Mouse (Mus musculus) yolk sac, embryonic 10.5 days (tissue): Measurements from ENCODE around the gene Kcnn3.

ENCODE experiments used
- DNase-seq: peaks from one replicate; pipeline ENCODE4 v3.0.0-alpha.2; 2017; ENCODE audit warnings: low spot score

Gene Kcnn3

DNA sequence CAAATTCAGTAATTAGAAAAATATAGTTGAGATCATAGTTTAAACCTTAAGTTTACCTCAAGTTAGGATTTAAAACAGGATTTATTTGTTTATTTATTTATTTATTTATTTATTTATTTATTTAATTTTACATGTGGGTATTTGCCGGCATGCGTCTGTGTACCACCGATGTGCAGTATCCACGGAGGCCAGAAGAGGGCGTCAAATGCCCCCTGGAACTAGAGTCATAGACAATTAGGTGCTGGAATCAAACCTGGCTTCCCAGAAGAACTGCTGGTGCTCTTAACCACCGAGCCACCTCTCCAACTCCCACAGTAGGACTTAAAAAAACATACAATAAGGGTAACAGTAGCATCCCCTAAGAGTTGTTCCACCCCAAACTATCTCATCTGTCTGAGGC is 96.9 kb downstream of the Kcnn3 start:
- no peak for DNase-seq

DNA sequence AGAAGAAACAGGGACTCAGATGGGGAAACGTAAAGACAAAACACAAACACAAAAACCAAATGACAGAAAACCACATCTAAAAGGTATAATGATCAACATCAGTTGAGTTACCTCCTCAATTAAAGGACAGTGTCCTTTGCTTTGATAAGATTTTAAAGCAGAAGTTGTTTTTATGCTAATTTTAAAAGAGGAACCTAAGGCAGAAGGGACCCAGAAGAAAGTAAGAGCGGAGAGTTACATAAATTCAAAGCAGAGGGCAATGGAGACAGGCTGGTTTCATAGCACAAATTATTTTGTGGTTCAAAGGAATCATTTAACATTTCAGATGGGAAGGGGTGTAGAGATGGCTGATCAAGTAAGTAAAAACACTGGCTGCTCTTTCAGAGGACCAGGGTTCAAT is 97.4 kb downstream of the Kcnn3 start:
- no peak for DNase-seq

DNA sequence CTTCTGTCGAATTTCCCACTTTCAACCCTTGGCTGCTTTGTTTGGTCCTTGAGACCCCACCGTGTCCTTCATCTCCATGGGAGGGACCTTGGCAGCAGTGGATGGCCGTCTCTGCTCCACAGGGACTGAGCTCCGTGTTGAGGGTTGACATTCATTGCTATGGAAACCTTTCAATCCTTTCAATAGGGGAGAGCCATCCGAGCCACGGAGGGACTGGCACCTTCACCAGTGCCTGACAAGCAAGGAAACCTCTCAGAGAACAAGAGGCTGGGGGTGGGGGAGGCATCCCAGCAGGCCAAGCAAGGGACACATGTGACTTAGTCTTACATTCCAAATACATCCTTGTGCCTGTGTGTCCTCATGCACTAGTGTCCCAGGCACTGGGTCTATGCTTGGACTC is 102.9 kb downstream of the Kcnn3 start:
- DNase-seq: no peak

DNA sequence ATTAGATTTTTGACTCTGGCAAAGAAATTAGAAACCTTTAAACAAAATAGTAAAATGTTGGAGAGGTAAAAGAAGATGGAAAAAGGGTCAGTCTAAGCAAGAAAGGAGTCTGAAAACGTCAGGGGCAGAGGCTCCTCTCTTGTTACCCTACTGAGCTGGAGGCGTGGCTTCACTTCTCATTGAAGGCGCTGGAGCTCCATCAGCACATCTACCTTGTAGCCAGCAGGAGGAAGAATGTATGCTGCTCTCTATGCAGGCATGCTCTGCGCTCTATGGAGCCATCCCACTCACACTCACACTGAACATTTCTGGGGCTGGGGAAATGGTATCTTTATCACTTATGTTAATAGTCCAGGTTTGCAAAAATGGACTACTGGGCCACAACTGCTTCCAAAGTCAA is 103.6 kb downstream of the Kcnn3 start:
- no peak for DNase-seq

- DNase-seq: no peak
Measured at GRCm38 (mm10) chr3:89624001-89624400, 104.0 kb downstream of the Kcnn3 start.

- no peak for DNase-seq
Measured at GRCm38 (mm10) chr3:89624814-89625445, 105.0 kb downstream of the Kcnn3 start.

- DNase-seq: no peak
Measured at GRCm38 (mm10) chr3:89626556-89626955, 106.6 kb downstream of the Kcnn3 start.

- no peak for DNase-seq
Measured at GRCm38 (mm10) chr3:89629811-89630210, 109.8 kb downstream of the Kcnn3 start.

DNA sequence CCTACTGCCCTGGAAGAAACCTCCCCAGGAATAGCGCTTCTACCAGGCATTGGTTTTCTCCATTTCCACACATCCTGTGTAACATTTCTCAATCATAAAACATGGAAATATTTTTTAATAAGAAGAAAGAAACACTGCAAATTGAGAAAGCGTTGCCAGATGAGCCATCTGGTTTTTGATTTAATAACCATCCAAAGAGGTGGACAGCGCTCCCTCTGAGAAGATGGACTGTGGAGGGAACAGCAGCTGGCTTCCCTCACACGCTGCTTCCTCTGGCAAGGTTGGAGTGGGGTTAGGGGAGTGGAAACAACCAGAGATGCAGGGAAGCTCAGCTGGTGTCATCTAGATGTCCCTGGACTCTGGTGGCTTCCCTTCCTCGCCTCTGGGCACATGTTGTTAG is 111.8 kb downstream of the Kcnn3 start:
- no peak for DNase-seq

- DNase-seq: no peak
Measured at GRCm38 (mm10) chr3:89633531-89633930, 113.6 kb downstream of the Kcnn3 start.

DNA sequence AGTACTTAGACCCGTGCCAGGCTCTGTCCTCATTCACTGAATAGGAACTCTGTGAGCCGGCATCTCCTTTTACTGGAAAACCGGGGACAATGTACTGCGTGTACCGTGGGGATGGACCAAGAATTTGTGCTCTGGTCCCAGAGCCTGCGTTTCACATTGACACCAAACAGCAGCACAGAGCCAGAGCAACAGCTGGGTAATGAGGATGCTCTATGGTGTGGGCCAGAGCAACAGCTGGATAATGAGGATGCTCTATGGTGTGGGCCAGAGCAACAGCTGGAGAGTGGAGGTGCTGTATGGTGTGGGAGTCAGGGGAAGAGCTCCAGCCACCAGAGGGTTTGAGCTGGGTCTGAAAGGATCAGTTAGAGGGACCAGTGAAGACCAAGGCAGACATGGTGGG is 114.0 kb downstream of the Kcnn3 start:
- no peak for DNase-seq

DNA sequence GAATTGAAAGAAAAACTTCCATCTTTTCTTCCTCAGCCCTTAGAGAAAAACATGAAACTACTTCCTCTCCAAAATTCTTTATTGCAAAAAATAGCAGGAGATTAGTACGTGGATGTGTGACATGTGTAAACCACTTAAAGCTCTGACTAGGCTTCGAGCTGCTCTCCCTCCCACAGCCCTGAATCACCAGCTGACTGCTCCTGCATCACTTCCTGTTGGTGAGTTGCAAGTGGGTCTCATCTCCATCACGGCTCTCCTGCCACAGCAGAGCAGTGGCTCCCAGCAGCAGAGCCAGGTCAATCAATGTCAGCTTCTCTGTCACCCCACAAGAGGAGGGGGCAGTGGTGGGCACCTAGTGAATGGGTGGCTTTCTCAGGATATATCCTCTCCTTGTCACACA is 120.8 kb downstream of the Kcnn3 start:
- no peak for DNase-seq

DNA sequence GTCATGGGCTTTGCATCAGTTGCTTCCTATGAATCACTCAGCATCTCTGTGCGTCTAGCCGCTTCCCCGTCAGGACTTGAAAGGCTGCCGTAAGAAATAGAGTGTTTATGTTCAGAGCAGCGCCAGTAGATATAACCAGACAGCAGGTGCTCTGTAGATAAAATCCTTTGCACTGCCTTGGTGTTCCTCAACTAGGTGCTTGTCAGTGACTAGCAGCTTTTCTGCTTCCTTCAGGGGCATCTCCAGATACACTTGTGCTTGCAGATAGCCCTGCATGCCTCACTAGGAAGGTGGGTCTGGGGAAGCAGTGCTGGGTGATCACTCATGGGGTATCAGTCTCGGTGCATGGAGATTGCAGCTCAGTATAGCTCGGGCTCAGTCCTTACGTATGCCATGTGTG is 123.4 kb downstream of the Kcnn3 start:
- no peak for DNase-seq

DNA sequence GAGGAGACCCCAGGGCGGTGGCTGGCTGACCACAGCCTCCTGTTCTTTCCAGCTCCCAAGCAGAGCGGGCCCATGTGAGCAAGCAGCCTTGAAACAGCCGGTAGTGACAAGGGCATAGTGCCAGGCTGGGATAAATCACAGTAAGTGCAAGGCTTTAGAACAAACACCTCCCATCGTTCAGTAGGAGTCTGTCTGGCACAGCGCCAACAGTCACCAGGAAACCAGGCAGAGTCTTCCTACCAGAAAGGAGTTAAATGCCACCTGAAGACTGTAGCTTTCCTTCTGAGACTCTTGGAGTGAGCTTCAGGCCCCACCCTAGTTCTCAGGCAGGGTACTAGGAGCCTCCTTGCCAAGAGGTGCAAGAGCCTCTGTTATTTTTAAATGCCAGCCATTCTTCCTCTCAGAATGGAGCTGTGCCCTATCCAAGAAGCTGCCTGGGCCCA is 126.9 kb downstream of the Kcnn3 start:
- no peak for DNase-seq

- no peak for DNase-seq
Measured at GRCm38 (mm10) chr3:89647268-89647874, 127.4 kb downstream of the Kcnn3 start.

DNA sequence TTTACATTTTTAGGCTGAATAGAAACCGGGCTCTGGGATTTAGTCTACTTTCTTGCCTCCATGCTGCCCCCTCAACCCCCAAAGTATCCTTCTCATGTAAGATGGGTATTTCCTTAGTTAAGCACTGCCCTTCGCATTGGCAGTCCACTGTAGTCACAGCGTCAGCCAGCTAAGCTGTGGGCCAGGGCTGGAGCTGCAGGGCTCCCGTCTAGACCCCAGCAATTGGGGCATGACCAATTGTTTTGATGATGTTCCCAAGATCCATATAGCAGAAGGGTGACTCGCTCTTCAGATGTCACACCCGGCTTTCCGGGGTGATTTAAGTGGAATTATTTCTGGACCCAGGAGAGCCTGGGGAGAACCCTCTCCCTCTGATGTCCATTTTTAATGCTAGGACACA is 129.9 kb downstream of the Kcnn3 start:
- no peak for DNase-seq

GRCm38 (mm10) chr3:89653231-89653954 is 133.4 kb downstream of the Kcnn3 start:
- DNase-seq: no peak

GRCm38 (mm10) chr3:89657092-89657491 is 137.1 kb downstream of the Kcnn3 start:
- no peak for DNase-seq

DNA sequence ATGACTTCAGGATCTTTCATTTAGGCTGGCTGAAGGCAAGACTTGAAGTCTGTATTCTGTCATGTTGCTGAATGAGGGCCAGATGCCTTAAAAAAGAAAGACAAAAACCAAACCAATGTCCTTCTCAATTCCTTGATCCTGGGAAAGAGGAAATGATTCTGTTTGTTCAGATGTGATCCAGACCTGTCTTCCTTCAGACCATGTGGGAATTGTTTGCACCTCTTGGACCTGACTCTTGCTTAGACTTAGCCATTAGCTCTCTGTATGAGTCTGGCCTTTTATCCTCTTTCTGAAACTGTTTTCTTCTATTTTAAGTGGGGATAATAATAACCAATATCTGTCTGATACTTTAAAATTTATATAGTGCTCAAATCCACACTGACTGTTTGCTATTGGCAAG is 138.5 kb downstream of the Kcnn3 start:
- no peak for DNase-seq

GRCm38 (mm10) chr3:89659938-89660620 is 140.1 kb downstream of the Kcnn3 start:
- no peak for DNase-seq

GRCm38 (mm10) chr3:89664808-89665207 is 144.8 kb downstream of the Kcnn3 start:
- DNase-seq: peak; percentile 29

DNA sequence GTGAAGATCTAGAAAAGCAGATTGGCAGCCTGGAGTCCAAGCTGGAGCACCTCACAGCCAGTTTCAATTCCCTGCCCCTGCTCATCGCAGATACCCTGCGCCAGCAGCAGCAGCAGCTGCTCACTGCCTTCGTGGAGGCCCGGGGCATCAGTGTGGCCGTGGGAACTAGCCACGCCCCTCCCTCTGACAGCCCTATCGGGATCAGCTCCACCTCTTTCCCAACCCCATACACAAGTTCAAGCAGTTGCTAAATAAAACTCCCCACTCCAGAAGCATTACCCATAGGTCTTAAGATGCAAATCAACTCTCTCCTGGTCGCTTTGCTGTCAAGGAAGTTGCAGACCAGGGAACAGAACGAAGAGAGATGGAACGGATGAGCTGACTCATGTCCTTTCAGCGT is 147.2 kb downstream of the Kcnn3 start:
- DNase-seq: no peak

GRCm38 (mm10) chr3:89671334-89671733 is 151.4 kb downstream of the Kcnn3 start:
- DNase-seq: no peak
